Mouse (Mus musculus) heart, adult 18-20 months (tissue): Measurements from ENCODE around the gene Lmnb2. TPM values are rescaled to one million over a fixed set of nuclear protein-coding genes. Genes with fewer than 3 reads are reported as not detected.

ENCODE experiments used
- DNase-seq, 2 experiments: peaks; one replicate each; pipeline ENCODE4 v3.0.0; 2021 to 2022; ENCODE audit warnings: mixed read lengths in 1 of 2
- total RNA-seq, 2 experiments: library from RNA; stranded (reverse); gene quantifications; 2 replicates each; pipeline ENCODE4 v1.2.3; 2021

Gene Lmnb2
- total RNA-seq, 2 experiments from 2014 or later, result 4.7 to 5.8 TPM

GRCm38 (mm10) chr10:80854913-80855748, 62.9 kb downstream of the Lmnb2 start, which contains the start of the genes Lsm7 and Sppl2b:
Gene Lsm7, minus strand, starts transcription at chr10:80855209.
Gene Sppl2b, plus strand, starts transcription at chr10:80855275.
- peak; percentile 97 to 98 for DNase-seq

Other genes with a start within 250 kb of the Lmnb2 start
- 100 to 1,000 TPM; 185 to 204 TPM for gene Mknk2, start 240.1 kb downstream of the Lmnb2 start, total RNA-seq
- 1 to 10 TPM; 7.5 to 8.0 TPM for gene Mob3a, start 216.3 kb downstream of the Lmnb2 start, total RNA-seq
- 1 to 10 TPM; 2.5 to 2.6 TPM for gene Izumo4, start 216.1 kb downstream of the Lmnb2 start, total RNA-seq
- gene Ap3d1, start 176.0 kb downstream of the Lmnb2 start, total RNA-seq, result 10 to 100 TPM; 42.3 to 45.0 TPM
- 10 to 100 TPM; 11.7 to 14.3 TPM for gene Dot1l, start 163.0 kb downstream of the Lmnb2 start, total RNA-seq
- gene Sf3a2, start 120.0 kb downstream of the Lmnb2 start, total RNA-seq, result 10 to 100 TPM; 28.6 to 28.7 TPM
- gene Plekhj1, start 119.6 kb downstream of the Lmnb2 start, total RNA-seq, result 10 to 100 TPM; 30.7 to 32.4 TPM
- gene Amh, start 113.0 kb downstream of the Lmnb2 start, total RNA-seq, result under 1 TPM in 1 of 2 experiments, not detected in 1; 0.33 TPM
- under 1 TPM; 0.41 to 0.69 TPM for gene Jsrp1, start 104.7 kb downstream of the Lmnb2 start, total RNA-seq
- 100 to 1,000 TPM; 897 to 934 TPM for gene Oaz1, start 91.6 kb downstream of the Lmnb2 start, total RNA-seq
- gene Lingo3, start 74.2 kb downstream of the Lmnb2 start, total RNA-seq, result 10 to 100 TPM; 13.5 to 16.6 TPM
- 10 to 100 TPM; 23.5 to 27.8 TPM for gene Lsm7, start 63.0 kb downstream of the Lmnb2 start, total RNA-seq
- 10 to 100 TPM; 11.9 to 15.9 TPM for gene Sppl2b, start 63.0 kb downstream of the Lmnb2 start, total RNA-seq
- not detected for gene Tmprss9, start 46.4 kb downstream of the Lmnb2 start, total RNA-seq
- gene Timm13, start 17.3 kb downstream of the Lmnb2 start, total RNA-seq, result 100 to 1,000 TPM; 125 to 144 TPM
- gene Gadd45b, start 11.8 kb upstream of the Lmnb2 start, total RNA-seq, result 10 to 100 TPM; 14.9 to 19.0 TPM
- gene Gng7, start 96.7 kb upstream of the Lmnb2 start, total RNA-seq, result 1 to 10 TPM in 1 of 2 experiments, under 1 TPM in 1; 0.82 to 1.3 TPM
- gene Diras1, start 107.4 kb upstream of the Lmnb2 start, total RNA-seq, result not detected
- 10 to 100 TPM; 12.8 to 14.2 TPM for gene Slc39a3, start 119.2 kb upstream of the Lmnb2 start, total RNA-seq
- gene Sgta, start 141.9 kb upstream of the Lmnb2 start, total RNA-seq, result 100 to 1,000 TPM in 1 of 2 experiments, 10 to 100 TPM in 1; 99.5 to 102 TPM
- gene Thop1, start 151.8 kb upstream of the Lmnb2 start, total RNA-seq, result 10 to 100 TPM; 12.8 to 14.8 TPM
- under 1 TPM; 0.31 to 0.74 TPM for gene Creb3l3, start 180.6 kb upstream of the Lmnb2 start, total RNA-seq
- gene Map2k2, start 187.7 kb upstream of the Lmnb2 start, total RNA-seq, result 100 to 1,000 TPM; 118 to 132 TPM
- 10 to 100 TPM; 33.8 to 34.9 TPM for gene Zbtb7a, start 217.0 kb upstream of the Lmnb2 start, total RNA-seq
- 10 to 100 TPM; 16.5 to 16.9 TPM for gene Pias4, start 249.7 kb upstream of the Lmnb2 start, total RNA-seq